ENCODE assay signal across 21 mouse cellular contexts in genomic region chr7:101501236-101501635, GRCm38 (mm10).
DNase-seq lines count a peak whose midpoint lies in the region; ATAC-seq and TF ChIP-seq lines count a peak whose summit lies in the region.
"Had no signal": no experiment of that assay in that cellular context is flagged by ENCODE, and none has a peak within 500 bp of the region (broad histone marks: within the 10 kb centered on the region; RNA-seq: fewer than 3 reads in every experiment).

No protein-coding gene starts in this region.

- ATAC-seq in liver, embryonic 11.5 days (replicated peaks; ENCODE audit: low FRiP score), result no peak
- ATAC-seq: forebrain, embryonic 15.5 days; intestine, postnatal 0 days had no signal

- H3K4me1 ChIP-seq in liver, embryonic 11.5 days (replicated peaks; ENCODE audit: control insufficient read depth, insufficient read depth, low read length), result peaks cover 6% of the 10 kb centered on the region; the same call in 1 of the 2 replicates
- peaks cover 67% of the 10 kb centered on the region for H3K4me1 ChIP-seq in E14TG2a.4 (replicated peaks; ENCODE audit: low read depth, low read length)
- H3K4me1 ChIP-seq: forebrain, embryonic 15.5 days had no signal

- TF ChIP-seq CTCF in E14TG2a.4 (conservative IDR thresholded peaks at IDR 0.05; ENCODE audit: low read length), result no peak

- intact Hi-C loops in left cerebral cortex, postnatal 4 days (cut with DNase I), result loop anchor here (5.0 kb wide), 1 partner anchor 36 kb away; no protein-coding TSS in a partner anchor

- peak; percentile 13 for DNase-seq in liver
- DNase-seq in liver, embryonic 11.5 days (ENCODE audit: low spot score), result no peak
- peak; percentile 42 for DNase-seq in WW6 (ENCODE audit: low read depth, low spot score)
- DNase-seq in natural killer cell, adult 2 months (ENCODE audit: low spot score in 2 of 2), result peak; percentile 43 to 60
- no peak for DNase-seq in frontal cortex, adult 2 months (ENCODE audit: extremely low spot score in 1 of 2, low spot score in 1 of 2)
- no peak for DNase-seq in left cerebral cortex, postnatal 4 days
- no peak for DNase-seq in embryo, embryonic 11 days
- DNase-seq: cerebellum, adult 18-20 months; cerebellum, postnatal 36 days; gastrocnemius, postnatal 10 days; layer of hippocampus, adult 9-11 months had no signal

- H3K4me3 ChIP-seq in liver, embryonic 11.5 days (ENCODE audit: low read depth, low read length), result no peak overlapping the region
- peak overlapping the region; percentile 39 for H3K4me3 ChIP-seq in E14TG2a.4 (replicated peaks; ENCODE audit: low read length)
- H3K4me3 ChIP-seq: forebrain, embryonic 15.5 days; heart, embryonic 10.5 days; hindbrain, embryonic 15.5 days; left cerebral cortex, adult 2 months; limb, embryonic 10.5 days; midbrain, embryonic 12.5 days; neural tube, embryonic 12.5 days; stomach, embryonic 15.5 days had no signal

- H3K9me3 ChIP-seq in liver, embryonic 11.5 days (ENCODE audit: control insufficient read depth, low read length), result no peaks in the 10 kb centered on the region
- H3K9me3 ChIP-seq in E14TG2a.4 (ENCODE audit: low read length), result no peaks in the 10 kb centered on the region
- H3K9me3 ChIP-seq: forebrain, embryonic 15.5 days; heart, embryonic 10.5 days; hindbrain, embryonic 15.5 days; limb, embryonic 10.5 days; stomach, embryonic 15.5 days had no signal

- H3K36me3 ChIP-seq in liver, embryonic 11.5 days (ENCODE audit: control insufficient read depth, insufficient read depth, low read length), result no peaks in the 10 kb centered on the region
- no peaks in the 10 kb centered on the region for H3K36me3 ChIP-seq in E14TG2a.4 (ENCODE audit: insufficient read depth, low read length)
- H3K36me3 ChIP-seq: forebrain, embryonic 15.5 days; heart, embryonic 10.5 days; hindbrain, embryonic 15.5 days; limb, embryonic 10.5 days; midbrain, embryonic 12.5 days; neural tube, embryonic 12.5 days; stomach, embryonic 15.5 days had no signal

- peaks cover 15% of the 10 kb centered on the region for H3K27me3 ChIP-seq in liver, embryonic 11.5 days (replicated peaks; ENCODE audit: control insufficient read depth, insufficient read depth, low read length)
- peaks cover 66% of the 10 kb centered on the region for H3K27me3 ChIP-seq in E14TG2a.4 (ENCODE audit: insufficient read depth, low read length)

- H3K4me2 ChIP-seq in liver, embryonic 11.5 days, result no peak overlapping the region
- H3K4me2 ChIP-seq: forebrain, embryonic 15.5 days; hindbrain, embryonic 15.5 days; midbrain, embryonic 12.5 days; neural tube, embryonic 12.5 days; stomach, embryonic 15.5 days had no signal

- H3K27ac ChIP-seq in liver, embryonic 11.5 days (ENCODE audit: low read depth, low read length), result no peak overlapping the region
- H3K27ac ChIP-seq: forebrain, embryonic 15.5 days; heart, embryonic 10.5 days; hindbrain, embryonic 15.5 days; left cerebral cortex, adult 2 months; limb, embryonic 10.5 days; midbrain, embryonic 12.5 days; neural tube, embryonic 12.5 days; stomach, embryonic 15.5 days had no signal

- 68% methylated on average over 6 of the region's 6 CpGs for whole genome bisulfite sequencing in liver, embryonic 11.5 days

- H3K9ac ChIP-seq in liver, embryonic 11.5 days (ENCODE audit: low read depth, low read length), result no peak overlapping the region
- H3K9ac ChIP-seq: forebrain, embryonic 15.5 days; hindbrain, embryonic 15.5 days; midbrain, embryonic 12.5 days; neural tube, embryonic 12.5 days; stomach, embryonic 15.5 days had no signal

Comparison
In these comparisons a context has a peak if more than half of its experiments do, and no peak if none do; other contexts are left out.
1. DNase-seq: peak in liver (single experiment), WW6 (single experiment) and natural killer cell, adult 2 months (2 of 2); none in liver, embryonic 11.5 days (single experiment), frontal cortex, adult 2 months (0 of 2), left cerebral cortex, postnatal 4 days (single experiment) and embryo, embryonic 11 days (single experiment).